Comparison of ENCODE assay signal across 31 mouse cellular contexts in the genomic region with DNA sequence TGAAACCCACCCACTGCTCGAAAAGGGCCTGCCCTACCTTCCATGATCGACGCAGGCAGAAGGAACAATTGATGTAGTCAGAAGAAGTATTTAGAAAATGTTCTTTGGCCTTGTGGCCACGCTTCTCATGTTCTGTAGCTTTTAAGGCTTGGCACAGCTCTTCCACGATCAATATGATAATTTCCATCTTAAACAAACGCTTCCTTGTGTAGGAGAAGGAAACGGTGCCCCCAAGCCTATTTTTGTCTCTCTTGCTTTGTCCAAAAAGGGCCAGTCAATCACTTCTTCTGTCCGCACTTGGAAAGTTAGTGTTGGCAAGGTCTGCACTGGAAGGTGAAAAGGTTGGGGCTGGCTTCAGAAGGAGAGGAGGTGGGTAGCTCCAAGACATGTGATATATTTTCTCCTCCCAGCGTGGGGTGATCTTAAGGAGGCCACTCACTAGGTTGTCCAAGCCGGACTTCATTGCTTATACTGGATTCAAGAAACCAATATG. TPM values are rescaled to one million over a fixed set of nuclear protein-coding genes. Genes with fewer than 3 reads are reported as not detected.
"Had no signal": no experiment of that assay in that cellular context is flagged by ENCODE, and none has a peak within 500 bp of the region (broad histone marks: within the 10 kb centered on the region; RNA-seq: fewer than 3 reads in every experiment).

No protein-coding gene starts in this region.

- H3K9ac ChIP-seq: heart, embryonic 13.5 days; heart, embryonic 15.5 days; hindbrain, embryonic 13.5 days; hindbrain, embryonic 15.5 days; limb, embryonic 12.5 days; liver, embryonic 13.5 days; liver, embryonic 15.5 days had no signal

- H3K27me3 ChIP-seq: heart, embryonic 13.5 days; heart, embryonic 15.5 days; hindbrain, embryonic 13.5 days; hindbrain, embryonic 15.5 days; limb, embryonic 12.5 days; liver, embryonic 13.5 days; liver, embryonic 15.5 days had no signal

- ATAC-seq: hindbrain, postnatal 0 days; intestine, embryonic 16.5 days had no signal

- H3K4me1 ChIP-seq: hindbrain, embryonic 13.5 days; hindbrain, embryonic 15.5 days; liver, embryonic 13.5 days; liver, embryonic 15.5 days had no signal

- H3K36me3 ChIP-seq: heart, embryonic 13.5 days; heart, embryonic 15.5 days; hindbrain, embryonic 13.5 days; hindbrain, embryonic 15.5 days; limb, embryonic 10.5 days; limb, embryonic 12.5 days; liver, embryonic 13.5 days; liver, embryonic 15.5 days had no signal

- H3K9me3 ChIP-seq: heart, embryonic 13.5 days; heart, embryonic 15.5 days; hindbrain, embryonic 13.5 days; hindbrain, embryonic 15.5 days; limb, embryonic 10.5 days; limb, embryonic 12.5 days; liver, embryonic 13.5 days; liver, embryonic 15.5 days had no signal

- DNase-seq: gastrocnemius, postnatal 14 days; gastrocnemius, postnatal 36 days; heart, adult 11 months; heart, adult 2 months; heart, postnatal 14 days; heart, postnatal 36 days; kidney, adult 18-20 months; kidney, adult 8-10 months; kidney, postnatal 10 days; kidney, postnatal 25 days; kidney, postnatal 4 days; liver; liver, embryonic 13.5 days had no signal

- H3K4me3 ChIP-seq: heart, adult 2 months; heart, embryonic 13.5 days; heart, embryonic 15.5 days; hindbrain, embryonic 13.5 days; hindbrain, embryonic 15.5 days; layer of hippocampus, adult 2 months; left cerebral cortex, adult 2 months; limb, embryonic 10.5 days; limb, embryonic 12.5 days; liver, embryonic 13.5 days; liver, embryonic 15.5 days had no signal

- H3K27ac ChIP-seq: heart, adult 2 months; heart, embryonic 13.5 days; heart, embryonic 15.5 days; hindbrain, embryonic 13.5 days; hindbrain, embryonic 15.5 days; hindbrain, postnatal 0 days; layer of hippocampus, adult 2 months; left cerebral cortex, adult 2 months; limb, embryonic 10.5 days; limb, embryonic 12.5 days; liver, embryonic 13.5 days; liver, embryonic 15.5 days had no signal

- H3K4me2 ChIP-seq: heart, embryonic 11.5 days; heart, embryonic 13.5 days; heart, embryonic 15.5 days; hindbrain, embryonic 13.5 days; hindbrain, embryonic 15.5 days; limb, embryonic 12.5 days; liver, embryonic 11.5 days; liver, embryonic 13.5 days; liver, embryonic 15.5 days had no signal

RNA-seq across cellular contexts. Expression of gene Slc44a3, which starts 10.5 kb away (rescaled TPM):
- total RNA-seq: gastrocnemius, adult 18-20 months; gastrocnemius, postnatal 36 days; heart, adult 2 months; hematopoietic stem cell, adult 5-6 weeks; layer of hippocampus, adult 2 months; layer of hippocampus, postnatal 25 days; left cerebral cortex, adult 2 months; left cerebral cortex, postnatal 14 days; left cerebral cortex, postnatal 36 days had no signal
